Mouse (Mus musculus): ENCODE data around the gene Rreb1. TPM values are rescaled to one million over a fixed set of nuclear protein-coding genes. Genes with fewer than 3 reads are reported as not detected.

The Rreb1 gene
- polyA plus RNA-seq, 1 experiment from 2014 or later, result 21.2 TPM

- H3K4me1 ChIP-seq (ENCODE audit: control insufficient read depth, insufficient read depth, low read length), result peaks cover 10% of the 10 kb centered on the region
- WGBS, result 51% methylated on average over 12 of the region's 12 CpGs
- H3K36me3 ChIP-seq (ENCODE audit: control insufficient read depth, insufficient read depth, low read length), result peaks cover 48% of the 10 kb centered on the region
- H3K27ac ChIP-seq (ENCODE audit: low read length), result no peak overlapping the region
- no peak overlapping the region for H3K9ac ChIP-seq (replicated peaks; ENCODE audit: low read depth, low read length)
- ATAC-seq (ENCODE audit: insufficient number of reproducible peaks, insufficient read depth, low FRiP score, low read depth), result 0 out of 2 replicates have a peak, but pooled peaks have one; percentile 38
- no peak overlapping the region for H3K4me2 ChIP-seq (replicated peaks; ENCODE audit: low read depth, low read length)
- H3K27me3 ChIP-seq (ENCODE audit: control insufficient read depth, insufficient read depth, low read length), result no peaks in the 10 kb centered on the region
- H3K9me3 ChIP-seq (ENCODE audit: control insufficient read depth, low read depth, low read length), result no peaks in the 10 kb centered on the region
- H3K4me3 ChIP-seq (ENCODE audit: low read depth, low read length), result no peak overlapping the region
These were observed 134.6 kb downstream of the Rreb1 start for GRCm38 (mm10) chr13:37912591-37913467.

DNA sequence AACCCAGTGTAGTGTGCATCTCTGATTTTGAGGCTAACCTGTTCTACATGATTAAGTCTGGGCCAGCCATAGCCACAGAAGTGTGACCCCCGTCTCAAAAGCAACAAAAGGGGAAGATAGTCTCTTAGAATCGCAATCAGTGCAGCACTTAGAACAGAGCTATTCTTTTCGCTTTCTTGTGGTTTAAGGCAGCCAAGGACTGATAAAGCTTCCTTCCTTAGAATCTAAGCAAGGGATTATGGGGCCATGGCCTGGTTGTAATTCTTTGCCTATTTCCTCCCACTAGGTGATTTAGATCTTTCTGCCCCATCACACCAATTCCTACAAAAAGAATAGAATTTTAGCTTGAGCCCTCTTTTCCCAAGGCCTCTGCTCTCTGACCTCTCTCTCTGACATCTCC, 135.8 kb downstream of the Rreb1 start:
- 82% methylated on average over 3 of the region's 3 CpGs for WGBS
- no peaks in the 10 kb centered on the region for H3K9me3 ChIP-seq (ENCODE audit: control insufficient read depth, low read depth, low read length)
- no peak for ATAC-seq (ENCODE audit: insufficient number of reproducible peaks, insufficient read depth, low FRiP score, low read depth)
- H3K4me1 ChIP-seq (ENCODE audit: control insufficient read depth, insufficient read depth, low read length), result peaks cover 5% of the 10 kb centered on the region; the same call in 1 of the 2 replicates
- no peak overlapping the region for H3K9ac ChIP-seq (replicated peaks; ENCODE audit: low read depth, low read length)
- no peak overlapping the region for H3K27ac ChIP-seq (ENCODE audit: low read length)
- no peak overlapping the region for H3K4me3 ChIP-seq (ENCODE audit: low read depth, low read length)
- no peaks in the 10 kb centered on the region for H3K27me3 ChIP-seq (ENCODE audit: control insufficient read depth, insufficient read depth, low read length)
- no peak overlapping the region for H3K4me2 ChIP-seq (replicated peaks; ENCODE audit: low read depth, low read length)
- H3K36me3 ChIP-seq (ENCODE audit: control insufficient read depth, insufficient read depth, low read length), result peaks cover 53% of the 10 kb centered on the region

DNA sequence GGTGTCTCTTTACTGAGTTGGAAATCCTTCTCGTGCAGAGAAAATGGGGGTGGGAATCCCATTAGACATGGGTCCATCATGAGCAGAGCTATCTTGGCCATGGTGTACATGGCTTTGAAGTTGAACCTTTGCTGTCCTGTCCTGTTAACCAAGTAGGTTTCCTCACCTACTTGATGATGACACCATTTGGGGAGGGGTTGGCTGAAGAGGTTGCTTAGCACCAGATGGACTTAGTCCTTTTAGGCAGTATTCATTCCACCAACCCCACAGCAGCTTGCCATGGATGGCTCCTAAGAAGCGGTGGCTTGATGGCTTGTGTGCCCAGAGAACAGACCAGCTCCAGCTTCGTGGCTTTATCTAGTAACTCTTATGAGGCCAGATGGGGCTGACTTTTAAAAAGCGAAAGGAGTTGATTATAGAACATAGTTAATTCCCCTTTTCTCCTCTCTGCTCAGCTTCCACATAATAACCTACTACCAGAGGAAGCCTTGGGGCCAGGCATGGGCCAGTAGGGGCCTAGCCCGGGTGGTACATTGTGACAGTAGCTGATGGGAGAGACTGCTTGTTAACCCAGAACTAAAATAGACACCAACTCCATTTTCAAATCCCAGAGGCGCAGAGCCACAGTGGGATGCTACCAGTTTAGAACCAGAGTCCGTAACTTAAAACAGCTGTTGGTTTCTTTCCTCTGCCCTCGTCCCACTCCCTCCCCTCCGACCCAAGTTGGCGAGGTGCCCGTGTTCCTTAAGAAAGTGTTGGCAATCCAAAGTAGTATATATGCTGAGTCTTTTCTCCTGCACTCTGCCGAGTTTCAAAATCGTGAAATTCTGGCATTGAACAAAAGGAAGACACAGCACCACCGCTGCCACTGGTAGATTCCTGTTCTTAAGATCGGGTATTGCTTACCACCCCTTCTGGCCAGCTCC, 140.4 kb downstream of the Rreb1 start:
- Histone ChIP-seq H3K4me1 (ENCODE audit: control insufficient read depth, insufficient read depth, low read length) (no peaks in the 10 kb centered on the region), H3K27me3 (ENCODE audit: control insufficient read depth, insufficient read depth, low read length) (no peaks in the 10 kb centered on the region), H3K36me3 (ENCODE audit: control insufficient read depth, insufficient read depth, low read length) (peaks cover 55% of the 10 kb centered on the region), H3K27ac (ENCODE audit: low read length) (no peak overlapping the region), H3K9ac (replicated peaks; ENCODE audit: low read depth, low read length) (no peak overlapping the region), H3K9me3 (ENCODE audit: control insufficient read depth, low read depth, low read length) (no peaks in the 10 kb centered on the region), H3K4me2 (replicated peaks; ENCODE audit: low read depth, low read length) (no peak overlapping the region), H3K4me3 (ENCODE audit: low read depth, low read length) (no peak overlapping the region)
- ATAC-seq (ENCODE audit: insufficient number of reproducible peaks, insufficient read depth, low FRiP score, low read depth), result no peak
- 84% methylated on average over 15 of the region's 15 CpGs for WGBS

DNA sequence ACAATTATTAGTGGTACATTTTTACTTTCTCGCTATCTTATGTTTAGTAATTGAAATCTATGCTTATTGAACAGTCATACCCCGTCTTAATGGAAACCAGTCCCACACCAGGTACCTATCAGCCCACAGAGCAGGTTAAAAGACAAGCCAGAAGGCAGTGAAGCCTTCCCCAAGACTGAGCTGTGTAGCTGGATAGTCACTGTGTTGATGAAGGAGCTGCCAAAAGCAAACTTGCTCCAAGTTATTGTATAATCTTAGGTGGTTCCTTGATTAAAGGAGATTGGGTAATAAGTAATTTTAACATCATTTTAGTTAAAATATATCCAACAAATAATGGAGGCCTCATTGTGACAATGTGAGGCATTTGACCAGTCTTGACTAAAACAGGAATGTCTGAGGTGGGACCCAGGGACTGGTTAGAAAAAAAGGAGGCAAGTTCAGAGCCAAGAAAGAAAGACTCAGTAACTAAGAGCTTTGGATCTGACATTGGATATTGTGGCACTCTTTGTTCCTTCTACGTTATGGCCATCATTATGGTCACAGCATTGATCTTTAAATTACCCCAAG, 141.6 kb downstream of the Rreb1 start:
- Histone ChIP-seq H3K9ac (replicated peaks; ENCODE audit: low read depth, low read length) (no peak overlapping the region), H3K4me1 (ENCODE audit: control insufficient read depth, insufficient read depth, low read length) (no peaks in the 10 kb centered on the region), H3K36me3 (ENCODE audit: control insufficient read depth, insufficient read depth, low read length) (peaks cover 56% of the 10 kb centered on the region), H3K4me2 (replicated peaks; ENCODE audit: low read depth, low read length) (no peak overlapping the region), H3K4me3 (ENCODE audit: low read depth, low read length) (no peak overlapping the region), H3K9me3 (ENCODE audit: control insufficient read depth, low read depth, low read length) (no peaks in the 10 kb centered on the region), H3K27ac (ENCODE audit: low read length) (no peak overlapping the region), H3K27me3 (ENCODE audit: control insufficient read depth, insufficient read depth, low read length) (no peaks in the 10 kb centered on the region)
- no peak for ATAC-seq (ENCODE audit: insufficient number of reproducible peaks, insufficient read depth, low FRiP score, low read depth)
- WGBS, result 83% methylated on average over 3 of the region's 3 CpGs

DNA sequence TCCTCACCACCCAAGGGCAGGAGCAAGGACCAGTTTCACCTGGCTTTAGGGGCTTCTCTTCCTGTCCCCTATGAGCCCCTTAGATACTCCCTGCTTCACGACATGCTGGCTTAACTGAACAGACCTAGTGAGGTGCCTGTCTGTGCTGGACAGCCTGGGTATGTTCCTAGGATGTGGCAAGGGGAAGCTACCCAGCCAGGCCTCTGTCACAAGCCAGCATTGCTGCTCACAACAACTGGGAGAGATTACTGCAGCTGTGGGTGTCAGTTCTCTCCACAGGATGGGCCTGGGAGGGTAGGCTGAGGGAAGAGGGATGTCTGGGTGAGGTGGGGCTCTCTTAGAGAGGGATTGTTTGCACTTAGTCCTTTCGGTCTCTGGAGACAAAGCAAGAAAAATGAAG, 142.5 kb downstream of the Rreb1 start:
- WGBS, result 57% methylated on average over 2 of the region's 2 CpGs
- H3K4me1 ChIP-seq (ENCODE audit: control insufficient read depth, insufficient read depth, low read length), result no peaks in the 10 kb centered on the region
- H3K36me3 ChIP-seq (ENCODE audit: control insufficient read depth, insufficient read depth, low read length), result peaks cover 52% of the 10 kb centered on the region

DNA sequence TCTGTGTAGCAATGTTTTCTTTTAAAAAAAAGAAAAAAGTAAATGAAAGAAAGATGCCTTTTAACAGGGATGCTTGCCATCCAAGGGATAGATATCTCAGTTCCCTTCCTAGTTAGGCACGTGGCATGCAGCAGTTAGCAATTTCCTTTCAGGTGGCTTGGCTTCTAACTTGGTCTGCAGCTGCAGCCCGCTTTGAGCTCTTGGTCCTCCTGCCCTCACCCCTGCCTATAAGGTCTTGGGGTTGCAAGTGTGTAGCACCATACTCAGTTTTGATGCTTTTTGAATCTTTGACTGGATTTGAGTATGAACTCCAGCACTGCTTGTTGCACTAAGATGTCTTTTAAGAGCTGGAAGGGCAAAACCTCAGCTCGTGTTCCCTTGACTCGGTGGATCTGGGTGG, 144.9 kb downstream of the Rreb1 start:
- H3K4me1 ChIP-seq (ENCODE audit: control insufficient read depth, insufficient read depth, low read length), result no peaks in the 10 kb centered on the region
- no peak overlapping the region for H3K27ac ChIP-seq (ENCODE audit: low read length)
- no peak overlapping the region for H3K4me2 ChIP-seq (replicated peaks; ENCODE audit: low read depth, low read length)
- WGBS, result 85% methylated on average over 4 of the region's 4 CpGs
- no peak overlapping the region for H3K4me3 ChIP-seq (ENCODE audit: low read depth, low read length)
- H3K27me3 ChIP-seq (ENCODE audit: control insufficient read depth, insufficient read depth, low read length), result no peaks in the 10 kb centered on the region
- ATAC-seq (ENCODE audit: insufficient number of reproducible peaks, insufficient read depth, low FRiP score, low read depth), result no peak
- peaks cover 44% of the 10 kb centered on the region for H3K36me3 ChIP-seq (ENCODE audit: control insufficient read depth, insufficient read depth, low read length)
- H3K9me3 ChIP-seq (ENCODE audit: control insufficient read depth, low read depth, low read length), result no peaks in the 10 kb centered on the region
- no peak overlapping the region for H3K9ac ChIP-seq (replicated peaks; ENCODE audit: low read depth, low read length)

More for the DNA sequence above, 142.5 kb downstream of the Rreb1 start:
- Histone ChIP-seq H3K9ac (replicated peaks; ENCODE audit: low read depth, low read length) (no peak overlapping the region), H3K27me3 (ENCODE audit: control insufficient read depth, insufficient read depth, low read length) (no peaks in the 10 kb centered on the region), H3K4me3 (ENCODE audit: low read depth, low read length) (no peak overlapping the region), H3K9me3 (ENCODE audit: control insufficient read depth, low read depth, low read length) (no peaks in the 10 kb centered on the region), H3K4me2 (replicated peaks; ENCODE audit: low read depth, low read length) (no peak overlapping the region), H3K27ac (ENCODE audit: low read length) (no peak overlapping the region)
- ATAC-seq (ENCODE audit: insufficient number of reproducible peaks, insufficient read depth, low FRiP score, low read depth), result no peak

GRCm38 (mm10) chr13:37923643-37924460, 145.7 kb downstream of the Rreb1 start:
- H3K36me3 ChIP-seq (ENCODE audit: control insufficient read depth, insufficient read depth, low read length), result peaks cover 39% of the 10 kb centered on the region
- H3K9me3 ChIP-seq (ENCODE audit: control insufficient read depth, low read depth, low read length), result no peaks in the 10 kb centered on the region
- no peak overlapping the region for H3K4me2 ChIP-seq (replicated peaks; ENCODE audit: low read depth, low read length)
- no peak overlapping the region for H3K27ac ChIP-seq (ENCODE audit: low read length)
- WGBS, result 82% methylated on average over 10 of the region's 10 CpGs
- H3K27me3 ChIP-seq (ENCODE audit: control insufficient read depth, insufficient read depth, low read length), result no peaks in the 10 kb centered on the region
- ATAC-seq (ENCODE audit: insufficient number of reproducible peaks, insufficient read depth, low FRiP score, low read depth), result no peak
- H3K9ac ChIP-seq (replicated peaks; ENCODE audit: low read depth, low read length), result no peak overlapping the region
- H3K4me1 ChIP-seq (ENCODE audit: control insufficient read depth, insufficient read depth, low read length), result no peaks in the 10 kb centered on the region
- H3K4me3 ChIP-seq (ENCODE audit: low read depth, low read length), result no peak overlapping the region

Measured in stomach, embryonic 14.5 days (tissue).